Mouse (Mus musculus): ENCODE measurements around the gene Cuedc1.

Gene Cuedc1

DNA sequence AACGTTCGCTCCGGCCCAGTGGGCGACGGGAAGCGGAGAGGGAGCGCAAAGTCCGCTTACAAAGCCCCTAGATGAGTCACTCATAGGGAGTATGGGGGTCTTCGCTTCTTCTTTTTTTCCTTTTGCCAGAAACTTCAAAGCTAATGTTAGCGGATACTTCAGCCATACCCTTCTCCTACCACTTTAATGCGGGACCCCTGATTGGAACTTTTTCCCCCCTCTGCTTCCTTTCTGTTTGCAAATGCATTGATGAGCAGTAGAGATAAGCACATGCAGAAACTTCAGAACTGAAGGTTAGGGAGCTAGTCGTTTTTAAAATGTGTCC lies 28.6 kb upstream of the Cuedc1 start:
- ChIA-PET CTCF (interaction anchor here in 3 of 4 experiments (0.7 to 2.1 kb wide), 5 partner anchors 10 to 183 kb away, joined by 3 to 6 read pairs (median 4); no protein-coding TSS in a partner anchor), POLR2A (interaction anchor here in 3 of 4 experiments (0.5 to 5.2 kb wide), 23 partner anchors 9 to 643 kb away, joined by 3 to 29 read pairs (median 4); partner anchors contain the start of genes Srsf1 (in 2 of the 3), Dynll2 (in 1 of the 3) and Mrps23 (in 1 of the 3))

DNA sequence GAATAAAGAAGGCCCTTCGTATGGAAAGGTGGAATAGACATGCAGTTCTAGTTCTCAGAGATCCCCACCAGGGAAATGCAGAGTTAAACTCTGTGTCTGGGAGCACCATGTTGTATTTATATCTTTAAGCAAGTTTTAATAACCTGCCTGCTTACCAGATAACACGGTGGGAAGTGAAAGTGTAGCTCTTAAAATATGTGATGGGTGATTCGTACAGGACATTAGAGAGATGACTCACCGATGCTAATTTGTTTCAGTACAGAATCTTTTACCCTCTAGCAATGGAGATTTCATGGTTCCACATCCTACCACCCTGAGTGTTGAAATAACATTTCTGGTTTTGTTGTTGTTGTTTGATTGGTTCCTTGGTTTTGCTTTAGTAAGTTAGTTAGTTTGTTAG lies 27.5 kb upstream of the Cuedc1 start:
- ChIA-PET CTCF (interaction anchor here in 3 of 4 experiments (0.7 to 2.1 kb wide), 5 partner anchors 10 to 318 kb away, joined by 3 to 6 read pairs (median 3); no protein-coding TSS in a partner anchor), POLR2A (interaction anchor here in 3 of 4 experiments (0.6 to 5.2 kb wide), 25 partner anchors 8 to 619 kb away, joined by 3 to 29 read pairs (median 4); partner anchors contain the start of gene Srsf1 (in 1 of the 3))

DNA sequence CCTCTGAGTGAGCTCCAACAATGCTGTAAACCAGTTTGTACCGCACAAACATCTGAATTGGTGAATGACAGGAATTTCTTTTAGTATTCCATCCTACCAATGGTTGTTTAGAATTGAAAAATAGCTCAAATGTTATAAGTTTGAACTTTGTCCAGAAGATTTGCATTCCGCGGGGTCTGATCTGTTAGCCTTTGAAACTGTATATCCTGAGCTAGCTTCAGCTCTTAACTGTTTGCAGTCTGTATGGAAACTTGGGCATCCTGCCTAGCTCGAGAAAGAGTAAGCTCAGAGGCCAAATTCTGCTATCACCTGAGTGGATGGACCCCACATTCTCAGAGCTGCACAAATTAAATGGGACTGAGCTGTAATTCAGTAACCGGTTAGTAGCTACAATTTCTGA lies 26.7 kb upstream of the Cuedc1 start:
- ChIA-PET CTCF (interaction anchor here in 2 of 4 experiments (1.2 to 2.1 kb wide), 4 partner anchors 11 to 117 kb away, joined by 3 to 6 read pairs (median 4); no protein-coding TSS in a partner anchor), POLR2A (interaction anchor here in 3 of 4 experiments (0.6 to 5.2 kb wide), 29 partner anchors 9 to 194 kb away, joined by 3 to 29 read pairs (median 4); partner anchors contain the start of gene Srsf1 (in 2 of the 3))

DNA sequence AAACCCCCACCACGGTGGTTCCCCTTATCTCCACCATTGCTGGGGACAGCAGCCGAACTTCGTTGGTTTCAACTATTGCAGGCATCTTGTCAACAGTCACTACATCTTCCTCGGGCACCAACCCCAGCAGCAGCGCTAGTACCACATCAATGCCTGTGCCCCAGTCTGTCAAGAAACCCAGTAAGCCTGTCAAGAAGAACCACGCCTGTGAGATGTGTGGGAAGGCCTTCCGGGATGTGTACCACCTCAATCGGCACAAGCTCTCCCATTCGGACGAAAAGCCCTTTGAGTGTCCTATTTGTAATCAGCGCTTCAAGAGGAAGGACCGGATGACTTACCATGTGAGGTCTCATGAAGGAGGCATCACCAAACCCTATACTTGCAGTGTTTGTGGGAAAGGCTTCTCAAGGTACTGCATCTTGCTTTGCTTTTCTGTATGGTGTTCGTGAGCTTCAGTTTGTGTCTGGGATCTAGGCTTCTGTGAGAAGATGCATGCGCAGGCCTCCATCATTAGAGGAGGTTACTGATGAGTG lies 24.4 kb upstream of the Cuedc1 start:
- CTCF ChIA-PET, result interaction anchor here (0.6 to 1.0 kb wide), 6 partner anchors 14 to 123 kb away, joined by 3 to 6 read pairs (median 3); no protein-coding TSS in a partner anchor
- POLR2A ChIA-PET, result interaction anchor here (0.7 to 5.2 kb wide), 16 partner anchors 13 to 216 kb away, joined by 3 to 21 read pairs (median 4); partner anchors contain the start of gene Srsf1 (in 1 of the 4)

DNA sequence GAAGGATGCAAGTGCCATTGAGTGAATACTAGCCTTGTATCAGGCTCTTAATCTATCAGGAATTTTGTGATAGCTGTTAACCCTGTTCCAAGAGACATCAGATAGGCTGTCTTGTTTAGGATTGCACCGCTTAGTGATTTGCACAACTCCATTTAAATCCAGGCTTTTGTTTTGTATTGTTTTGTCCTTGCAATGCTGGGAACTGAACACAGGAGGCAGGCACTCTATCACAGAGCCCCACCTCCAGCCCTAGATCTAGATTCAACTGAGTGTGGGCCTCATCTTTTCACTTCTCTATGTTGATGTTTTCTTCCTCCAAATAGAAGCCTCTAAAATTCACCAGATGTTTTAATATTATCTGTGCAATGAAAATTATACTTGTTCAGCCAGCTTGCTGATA lies 22.2 kb upstream of the Cuedc1 start:
- ChIA-PET CTCF (interaction anchor here in 2 of 4 experiments (0.6 to 1.3 kb wide), 2 partner anchors 118 to 121 kb away, joined by 3 read pairs; no protein-coding TSS in a partner anchor), POLR2A (interaction anchor here in 2 of 4 experiments (0.5 to 1.5 kb wide), 5 partner anchors 9 to 139 kb away, joined by 3 to 5 read pairs (median 3); no protein-coding TSS in a partner anchor)

DNA sequence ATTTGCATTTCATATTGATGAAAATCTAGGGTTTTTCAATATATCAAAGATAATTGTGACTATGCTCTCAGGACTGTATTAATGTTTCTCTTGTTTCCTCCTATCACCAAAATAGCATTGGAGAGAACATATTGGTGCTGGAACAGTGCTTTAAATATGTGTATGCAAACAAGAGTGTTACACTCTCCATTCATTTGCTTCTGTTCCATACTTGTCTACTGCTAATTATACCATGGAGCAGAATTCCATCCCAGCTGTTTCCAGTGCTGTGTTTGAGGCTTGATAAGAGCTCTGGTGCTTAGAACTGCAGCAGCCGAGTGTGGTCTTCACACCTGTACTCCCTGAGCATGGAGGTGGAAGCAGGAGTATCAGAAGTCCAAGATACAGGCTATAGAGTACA lies 21.5 kb upstream of the Cuedc1 start:
- POLR2A ChIA-PET, result interaction anchor here in 3 of 4 experiments (0.6 to 2.9 kb wide), 4 partner anchors 9 to 161 kb away, joined by 3 to 7 read pairs (median 4); no protein-coding TSS in a partner anchor

DNA sequence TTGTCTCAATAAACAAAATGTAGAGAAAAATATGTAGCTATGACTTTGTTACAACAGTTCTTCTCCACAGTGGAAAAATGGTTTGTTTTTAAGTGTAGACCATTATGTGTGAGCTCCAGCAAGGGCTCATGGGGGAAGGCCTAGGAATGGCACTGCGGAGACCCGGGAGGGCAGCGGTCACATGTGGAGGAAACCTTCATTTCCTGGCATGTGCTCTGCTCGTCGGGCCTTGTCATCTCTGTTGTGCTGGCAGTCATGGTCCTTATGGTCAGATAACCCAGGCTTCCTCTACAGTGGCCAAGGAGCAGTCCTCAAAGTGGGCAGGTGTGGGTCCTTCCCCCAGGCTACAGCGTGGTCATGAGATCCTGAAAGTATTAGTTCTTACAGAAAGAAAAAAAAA lies 14.2 kb upstream of the Cuedc1 start:
- ChIA-PET POLR2A (interaction anchor here in 3 of 4 experiments (0.7 to 3.4 kb wide), 11 partner anchors 12 to 117 kb away, joined by 3 to 24 read pairs (median 5); partner anchors contain the start of genes Srsf1 (in 1 of the 3) and Vezf1 (in 1 of the 3)), CTCF (no interaction called here)

More for the DNA sequence above, 21.5 kb upstream of the Cuedc1 start:
- CTCF ChIA-PET, result interaction anchor here in 1 of 4 experiments (1.3 kb wide), 1 partner anchor 118 kb away, joined by 3 read pairs; no protein-coding TSS in a partner anchor

DNA sequence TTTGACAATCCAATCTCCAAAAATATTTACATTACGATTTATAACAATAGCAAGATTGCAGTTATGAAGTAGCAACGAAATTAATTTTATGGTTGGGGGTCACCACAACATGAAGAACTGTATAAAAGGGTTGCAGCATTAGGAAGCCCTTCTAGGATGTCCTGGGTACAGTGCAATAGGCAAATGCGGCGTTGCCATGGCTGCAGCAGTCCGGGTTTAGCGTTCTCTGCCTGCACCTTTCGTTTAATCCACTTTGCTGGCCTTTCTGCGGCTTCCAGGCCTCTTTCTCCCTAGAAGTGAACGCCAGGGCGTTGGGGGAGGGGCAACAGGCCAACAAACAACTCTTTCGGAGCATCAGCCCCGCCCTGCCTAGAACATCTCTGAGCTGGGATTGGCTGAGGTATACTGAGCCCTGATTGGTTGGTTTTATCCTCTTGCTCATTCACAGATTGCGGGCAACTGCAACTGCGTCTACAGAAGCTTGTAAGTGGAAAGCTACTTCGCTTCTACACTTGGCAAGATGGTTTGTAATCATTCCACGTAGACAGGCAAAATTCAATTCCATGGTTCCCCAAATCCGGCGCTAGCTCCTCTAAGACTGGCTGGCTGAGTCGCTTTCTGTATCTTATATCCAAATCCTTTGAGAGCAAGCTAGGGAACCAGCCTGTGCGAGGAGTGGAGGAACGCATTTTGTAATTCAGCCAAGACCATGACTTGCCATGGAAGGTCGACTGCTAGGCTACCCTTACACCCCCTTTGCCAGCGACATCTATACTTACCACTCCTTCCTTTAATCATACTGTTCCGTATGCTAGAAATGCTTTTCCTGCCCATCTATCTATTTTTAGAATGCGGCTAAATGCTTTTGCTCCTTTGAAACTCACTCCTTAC lies 10.9 kb upstream of the Cuedc1 start:
- ChIA-PET CTCF (interaction anchor here in 3 of 4 experiments (0.5 to 1.7 kb wide), 10 partner anchors 13 to 148 kb away, joined by 3 to 6 read pairs (median 4); no protein-coding TSS in a partner anchor), POLR2A (interaction anchor here (0.5 to 1.9 kb wide), 39 partner anchors 8 to 961 kb away, joined by 3 to 22 read pairs (median 4); partner anchors contain the start of genes Cuedc1 (in 2 of the 4), Dynll2 (in 2 of the 4) and Srsf1 (in 2 of the 4))

DNA sequence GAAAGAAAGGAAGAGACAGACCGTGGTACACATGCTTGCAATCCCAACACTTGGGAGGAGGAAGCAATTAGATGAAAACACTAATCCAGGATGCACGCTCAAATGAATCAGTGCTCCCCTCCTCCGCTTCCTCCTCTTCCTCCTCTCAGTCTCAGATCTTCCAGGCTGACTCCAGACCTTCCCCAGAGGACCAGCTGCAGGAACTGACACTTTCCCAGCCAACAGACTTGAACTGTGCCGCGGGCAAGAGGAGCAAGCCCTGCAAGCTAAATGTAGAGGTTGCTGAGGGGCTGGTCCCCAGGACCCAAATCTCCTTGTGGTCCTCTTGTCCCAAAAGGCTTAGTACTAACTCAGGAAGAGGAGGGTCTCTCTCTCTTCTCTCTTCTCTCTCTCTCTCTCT lies 8.7 kb upstream of the Cuedc1 start:
- POLR2A ChIA-PET, result interaction anchor here in 1 of 4 experiments (0.6 to 1.5 kb wide), 4 partner anchors 9 to 35 kb away, joined by 3 to 4 read pairs (median 3); no protein-coding TSS in a partner anchor
- CTCF ChIA-PET, result interaction anchor here in 2 of 4 experiments (0.6 to 1.0 kb wide), 2 partner anchors 27 to 70 kb away, joined by 3 read pairs; no protein-coding TSS in a partner anchor

DNA sequence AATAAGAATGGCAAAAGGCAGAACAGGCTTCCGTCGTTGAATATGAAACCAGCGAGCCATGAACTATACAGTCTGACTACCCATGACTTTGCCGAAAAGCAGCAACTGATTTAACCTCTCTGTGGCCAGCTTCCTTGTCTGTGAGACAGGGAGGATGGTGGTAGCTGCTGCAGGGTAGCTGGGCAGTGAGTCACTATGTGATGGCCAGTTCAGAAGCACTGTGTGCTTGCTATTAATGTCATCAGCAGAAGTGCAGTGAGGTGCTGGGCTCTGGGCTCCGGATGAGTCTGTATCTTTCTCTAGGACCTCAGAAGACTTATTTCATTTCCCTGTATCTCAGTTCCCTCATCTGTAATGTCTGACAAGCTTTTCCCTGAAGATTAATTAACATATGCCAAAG lies 7.6 kb upstream of the Cuedc1 start:
- ChIA-PET CTCF (interaction anchor here in 2 of 4 experiments (0.7 to 1.0 kb wide), 2 partner anchors 17 to 28 kb away, joined by 3 read pairs; no protein-coding TSS in a partner anchor), POLR2A (interaction anchor here in 2 of 4 experiments (0.6 to 1.5 kb wide), 5 partner anchors 10 to 105 kb away, joined by 3 to 4 read pairs (median 3); no protein-coding TSS in a partner anchor)

DNA sequence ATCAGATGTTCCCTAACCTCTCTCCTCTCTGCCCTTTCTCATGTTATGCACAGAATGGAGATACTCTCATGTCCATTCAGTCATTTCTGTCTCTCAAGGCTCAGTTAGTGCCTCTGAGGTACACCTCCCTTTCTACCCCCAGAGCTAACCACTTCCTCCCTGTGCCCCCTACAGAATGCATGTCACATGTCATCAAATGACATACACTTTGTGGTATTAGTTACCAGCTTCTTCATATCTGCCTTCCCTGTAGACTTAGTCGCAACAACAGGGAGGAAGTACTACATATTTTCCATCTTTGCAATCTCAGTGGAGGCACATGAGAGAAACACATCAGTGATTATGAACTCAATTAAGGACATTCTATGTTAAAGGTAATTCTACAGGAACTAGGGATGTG lies 5.9 kb upstream of the Cuedc1 start:
- ChIA-PET POLR2A (interaction anchor here in 2 of 4 experiments (0.7 to 1.1 kb wide), 2 partner anchors 64 to 68 kb away, joined by 3 read pairs; no protein-coding TSS in a partner anchor), CTCF (interaction anchor here in 3 of 4 experiments (0.6 to 1.2 kb wide), 3 partner anchors 32 to 105 kb away, joined by 3 read pairs; no protein-coding TSS in a partner anchor)

DNA sequence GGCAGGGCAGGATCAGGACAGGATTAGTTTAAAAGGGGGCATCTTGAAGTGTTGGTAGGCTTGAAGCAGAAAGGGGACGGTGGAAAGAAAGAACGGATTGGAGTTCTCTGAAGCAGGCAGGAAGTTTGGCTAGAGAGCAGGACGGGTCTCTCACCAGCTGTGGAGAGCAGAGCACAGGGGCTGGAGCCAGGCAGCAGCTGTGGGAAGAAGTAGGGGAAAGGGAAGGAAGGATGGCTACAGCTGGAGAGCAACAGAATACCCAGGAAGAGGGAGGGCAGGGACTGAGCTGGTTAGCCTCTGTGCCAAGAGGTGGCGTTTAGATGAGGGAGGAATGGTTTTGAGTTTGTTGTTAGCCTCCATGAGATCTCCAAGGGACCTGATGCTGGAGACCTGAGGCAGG lies 685 bp upstream of the Cuedc1 start:
- ChIA-PET CTCF (interaction anchor here in 1 of 4 experiments (0.9 kb wide), 1 partner anchor 83 kb away, joined by 4 read pairs; no protein-coding TSS in a partner anchor), POLR2A (interaction anchor here in 1 of 4 experiments (1.3 to 3.9 kb wide), 2 partner anchors 10 to 18 kb away, joined by 3 to 22 read pairs; no protein-coding TSS in a partner anchor)

DNA sequence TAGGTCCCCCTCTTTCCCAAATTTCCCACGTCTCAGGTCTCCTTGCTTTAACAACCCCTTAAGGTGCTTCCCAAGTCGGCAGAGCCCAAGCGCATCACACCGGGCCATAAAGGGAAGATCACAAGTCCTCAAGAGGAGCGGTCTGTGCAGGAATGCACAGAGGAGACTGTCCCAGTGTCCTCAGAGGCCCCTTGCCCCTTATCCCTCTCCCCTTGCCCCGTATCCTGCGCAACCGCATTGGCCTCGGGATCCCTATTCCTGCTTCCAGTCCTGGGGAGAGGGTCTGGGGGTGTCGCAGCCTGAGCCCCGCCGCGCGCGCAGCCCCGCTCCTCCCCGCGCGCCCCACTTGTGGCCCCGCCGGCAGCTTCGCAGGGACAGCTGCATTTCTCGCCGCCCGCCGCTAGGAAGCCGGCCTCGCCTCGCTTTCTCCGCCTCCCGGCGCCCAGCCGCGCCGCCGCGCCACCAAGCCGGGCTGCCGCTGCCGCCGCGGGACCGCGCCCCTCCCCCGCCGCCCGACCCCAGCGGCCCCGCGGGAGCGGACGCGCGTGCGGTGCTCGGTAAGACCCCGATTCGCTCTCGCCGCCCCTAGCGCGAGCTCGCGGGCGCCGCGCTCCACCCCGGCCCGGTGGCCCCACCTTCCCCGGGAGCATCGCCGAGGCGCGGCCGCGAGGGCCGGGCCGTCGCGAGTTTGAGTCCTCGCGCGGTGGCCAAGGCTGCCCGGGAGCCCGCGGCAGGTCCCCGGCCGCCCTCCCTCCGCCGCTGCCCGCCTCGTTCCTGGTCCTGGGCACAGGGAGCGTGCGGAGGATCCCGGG lies 1.1 kb downstream of the Cuedc1 start:
- ChIA-PET CTCF (interaction anchor here (0.6 to 1.9 kb wide), 14 partner anchors 13 to 141 kb away, joined by 3 to 12 read pairs (median 4); no protein-coding TSS in a partner anchor), POLR2A (interaction anchor here (0.5 to 3.9 kb wide), 30 partner anchors 9 to 120 kb away, joined by 3 to 22 read pairs (median 5); partner anchors contain the start of gene Srsf1 (in 1 of the 4))

DNA sequence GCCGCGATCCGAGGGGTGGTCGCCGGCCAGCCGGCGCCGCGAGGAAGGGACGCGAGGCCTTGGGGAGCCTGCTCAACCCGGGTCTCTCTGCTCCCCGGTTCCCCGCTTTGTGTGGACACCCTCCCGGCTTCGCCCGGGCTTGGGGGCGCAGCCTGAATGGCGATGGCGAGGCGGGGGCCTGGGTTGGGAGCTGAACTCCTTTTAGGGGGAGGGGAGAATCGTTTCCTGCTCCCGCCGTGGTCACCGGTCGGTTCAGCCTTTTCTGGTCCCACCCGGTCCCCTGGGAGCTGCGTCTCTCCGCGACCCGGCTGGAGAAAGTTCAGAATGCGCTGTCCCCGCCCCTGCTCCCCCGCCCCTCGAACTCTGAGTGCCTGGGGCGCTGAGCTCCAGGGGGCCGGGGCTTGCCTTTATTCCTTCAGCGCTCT lies 1.8 kb downstream of the Cuedc1 start:
- CTCF ChIA-PET, result interaction anchor here (0.6 to 1.9 kb wide), 15 partner anchors 12 to 136 kb away, joined by 3 to 12 read pairs (median 4); no protein-coding TSS in a partner anchor
- POLR2A ChIA-PET, result interaction anchor here (0.5 to 3.9 kb wide), 49 partner anchors 9 to 497 kb away, joined by 3 to 22 read pairs (median 4); partner anchors contain the start of gene Srsf1 (in 2 of the 4)

DNA sequence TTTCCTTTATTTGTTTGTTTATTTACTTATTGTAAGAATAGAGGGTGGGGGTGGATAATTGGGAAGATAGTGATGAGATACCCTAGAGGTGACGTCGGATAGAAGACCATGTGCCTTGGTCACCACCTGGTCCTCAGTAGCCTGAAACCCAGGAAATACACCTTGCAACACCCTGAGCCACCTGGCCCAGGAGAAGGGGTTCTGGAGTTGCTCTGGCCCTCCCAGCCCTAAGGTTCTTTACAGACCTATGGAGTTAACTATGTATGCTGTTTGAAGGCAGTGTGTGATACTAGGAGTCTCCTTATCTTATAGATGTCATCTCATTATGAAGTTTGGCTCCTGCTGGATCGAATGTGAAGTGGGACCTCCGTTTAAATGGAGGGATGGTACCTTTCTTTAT lies 2.3 kb downstream of the Cuedc1 start:
- ChIA-PET POLR2A (interaction anchor here (0.5 to 3.9 kb wide), 48 partner anchors 8 to 497 kb away, joined by 3 to 22 read pairs (median 4); partner anchors contain the start of gene Srsf1 (in 2 of the 4)), CTCF (interaction anchor here in 3 of 4 experiments (0.6 to 1.9 kb wide), 8 partner anchors 12 to 96 kb away, joined by 3 to 11 read pairs (median 4); no protein-coding TSS in a partner anchor)

DNA sequence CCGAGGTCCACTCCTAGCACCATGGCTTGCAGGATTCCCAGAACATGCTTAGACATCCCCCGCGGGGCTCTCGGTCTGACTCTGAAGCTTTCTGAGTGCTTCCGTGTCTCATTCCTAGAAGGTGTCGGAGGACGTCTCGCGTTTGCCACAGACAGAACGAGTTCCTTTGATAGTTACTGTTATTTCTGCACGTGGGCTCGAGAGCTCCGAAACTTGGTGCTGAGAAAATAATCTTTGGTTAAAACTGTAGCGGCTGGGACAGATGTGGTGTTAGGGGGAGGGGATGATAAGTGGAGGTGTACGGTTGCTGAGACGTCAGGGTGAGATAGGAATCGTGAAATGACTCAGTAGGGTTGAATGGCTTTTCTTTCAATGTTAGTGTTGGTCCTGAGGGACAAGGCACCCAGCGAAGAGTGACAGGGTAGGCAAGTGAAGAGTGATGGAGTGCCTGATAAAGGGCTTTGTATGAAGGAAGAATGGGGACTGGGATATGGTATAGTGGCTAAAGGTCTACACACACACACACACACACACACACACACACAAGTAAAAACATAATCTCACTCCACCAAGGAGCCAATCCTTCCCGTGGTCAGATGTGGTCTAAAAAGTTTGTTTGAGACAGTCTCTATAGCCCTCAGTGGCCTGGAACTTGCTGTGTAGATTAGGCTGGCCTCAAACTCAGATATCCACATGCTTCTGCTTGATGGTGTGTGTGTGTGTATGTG lies 5.5 kb downstream of the Cuedc1 start:
- CTCF ChIA-PET, result interaction anchor here in 2 of 4 experiments (0.6 kb wide), 2 partner anchors 62 to 538 kb away, joined by 5 to 9 read pairs; no protein-coding TSS in a partner anchor
- POLR2A ChIA-PET, result interaction anchor here (0.6 to 1.9 kb wide), 12 partner anchors 9 to 508 kb away, joined by 3 to 6 read pairs (median 4); partner anchors contain the start of gene Supt4a (in 1 of the 4)

Measured in embryonic stem cell, embryonic (primary cell).